Mouse (Mus musculus) lung, embryonic 15.5 days (tissue): ENCODE measurements around the gene Ptpn18. TPM values are rescaled to one million over a fixed set of nuclear protein-coding genes. Genes with fewer than 3 reads are reported as not detected.
A peak's percentile ranks its signal among the peaks of the same experiment; 100 is the strongest.

Experiments
- ATAC-seq: fragments of 200-750 bp; cut with Nextera tagmentation; 2 replicates; pipeline ENCODE4 v1.8.0; 2017; ENCODE audit warnings: moderate number of reproducible peaks, borderline replicate concordance; ENCODE audit not compliant: low FRiP score, low TSS enrichment; ENCODE audit errors: extremely low read depth
- H3K27ac ChIP-seq: fragments of 300-500 bp; sonication (generic); 2 replicates; pipeline ENCODE4 v1.5.1; 2015; ENCODE audit warnings: moderate library complexity, mild to moderate bottlenecking, inconsistent platforms
- H3K27me3 ChIP-seq: fragments of 300-500 bp; sonication (generic); 2 replicates; pipeline ENCODE4 v1.6.1; 2015; ENCODE audit warnings: inconsistent platforms
- H3K36me3 ChIP-seq: fragments of 300-500 bp; sonication (generic); 2 replicates; pipeline ENCODE4 v1.6.1; 2015; ENCODE audit warnings: inconsistent platforms
- H3K4me1 ChIP-seq: fragments of 300-500 bp; sonication (generic); 2 replicates; pipeline ENCODE4 v1.6.1; 2015; ENCODE audit warnings: inconsistent platforms
- H3K4me2 ChIP-seq: fragments of 300-500 bp; sonication (generic); 2 replicates; pipeline ENCODE4 v1.6.1; 2015; ENCODE audit warnings: inconsistent platforms, mild to moderate bottlenecking, moderate library complexity
- H3K4me3 ChIP-seq: fragments of 300-500 bp; sonication (generic); 2 replicates; pipeline ENCODE4 v1.5.1; 2015; ENCODE audit warnings: mild to moderate bottlenecking, inconsistent platforms
- H3K9ac ChIP-seq: fragments of 300-500 bp; sonication (generic); 2 replicates; pipeline ENCODE4 v1.6.1; 2015; ENCODE audit warnings: inconsistent platforms
- H3K9me3 ChIP-seq: fragments of 300-500 bp; sonication (generic); 2 replicates; pipeline ENCODE4 v1.6.1; 2016; ENCODE audit warnings: inconsistent platforms
- WGBS: fragments of 180-500 bp; shearing (Covaris S2); methylation state at CpG from one replicate; pipeline ENCODE4 v1.1.7; 2015; 5-methylcytosine and 5-hydroxymethylcytosine counted together
- polyA plus RNA-seq: library from polyadenylated mRNA; unstranded; fragments of >200 nt; fragmentation: Nextera tagmentation; extraction: Ambion mirVana; gene quantifications from 2 replicates; pipeline ENCODE4 v1.2.1, GENCODE M21; 2015

The Ptpn18 gene
- polyA plus RNA-seq, 1 experiment from 2014 or later, result 41.4 TPM

- Histone ChIP-seq H3K4me3 (no peak overlapping the region), H3K27ac (peak overlapping the region; percentile 49), H3K4me1 (peaks cover 13% of the 10 kb centered on the region), H3K9ac (no peak overlapping the region), H3K36me3 (no peaks in the 10 kb centered on the region), H3K9me3 (no peaks in the 10 kb centered on the region), H3K27me3 (no peaks in the 10 kb centered on the region; the same call in 1 of the 2 replicates), H3K4me2 (no peak overlapping the region)
- WGBS, result 43% methylated on average over 3 of the region's 3 CpGs
- no peak for ATAC-seq
Measured at GRCm38 (mm10) chr1:34468051-34468450, 8.5 kb downstream of the Ptpn18 start.

GRCm38 (mm10) chr1:34468500-34468899, 8.9 kb downstream of the Ptpn18 start:
- Histone ChIP-seq H3K27ac (peak overlapping the region; percentile 49; the same call in 1 of the 2 replicates), H3K4me3 (no peak overlapping the region), H3K4me1 (peaks cover 17% of the 10 kb centered on the region), H3K9ac (no peak overlapping the region), H3K27me3 (no peaks in the 10 kb centered on the region; the same call in 1 of the 2 replicates), H3K36me3 (no peaks in the 10 kb centered on the region), H3K4me2 (no peak overlapping the region), H3K9me3 (no peaks in the 10 kb centered on the region)
- no peak for ATAC-seq
- 67% methylated on average over 4 of the region's 4 CpGs for WGBS

- Histone ChIP-seq H3K27ac (no peak overlapping the region), H3K4me3 (no peak overlapping the region), H3K4me1 (peaks cover 17% of the 10 kb centered on the region), H3K9me3 (no peaks in the 10 kb centered on the region), H3K36me3 (no peaks in the 10 kb centered on the region), H3K27me3 (no peaks in the 10 kb centered on the region; the same call in 1 of the 2 replicates), H3K4me2 (no peak overlapping the region), H3K9ac (no peak overlapping the region)
- WGBS, result 71% methylated on average over 5 of the region's 5 CpGs
- no peak for ATAC-seq
Measured at GRCm38 (mm10) chr1:34469801-34470200, 10.2 kb downstream of the Ptpn18 start.

GRCm38 (mm10) chr1:34472427-34473300, 13.1 kb downstream of the Ptpn18 start:
- no peaks in the 10 kb centered on the region for H3K9me3 ChIP-seq
- WGBS, result 1% methylated on average over 41 of the region's 43 CpGs
- H3K4me1 ChIP-seq, result peaks cover 16% of the 10 kb centered on the region
- peak overlapping the region; percentile 53 for H3K4me3 ChIP-seq
- H3K36me3 ChIP-seq, result no peaks in the 10 kb centered on the region
- peak overlapping the region; percentile 24 for H3K27ac ChIP-seq
- peak overlapping the region; percentile 44 for H3K9ac ChIP-seq
- H3K27me3 ChIP-seq, result no peaks in the 10 kb centered on the region; the same call in 1 of the 2 replicates
- H3K4me2 ChIP-seq, result peak overlapping the region; percentile 90
- ATAC-seq, result peak; percentile 79

- WGBS, result 23% methylated on average over 11 of the region's 11 CpGs
- Histone ChIP-seq H3K27ac (no peak overlapping the region), H3K4me2 (no peak overlapping the region), H3K27me3 (no peaks in the 10 kb centered on the region), H3K9me3 (no peaks in the 10 kb centered on the region), H3K4me3 (no peak overlapping the region), H3K36me3 (no peaks in the 10 kb centered on the region), H3K9ac (no peak overlapping the region), H3K4me1 (peaks cover 10% of the 10 kb centered on the region)
- no peak for ATAC-seq
Measured at GRCm38 (mm10) chr1:34478891-34479655, 19.5 kb downstream of the Ptpn18 start.

- 54% methylated on average over 5 of the region's 5 CpGs for WGBS
- Histone ChIP-seq H3K9me3 (no peaks in the 10 kb centered on the region), H3K36me3 (no peaks in the 10 kb centered on the region), H3K4me2 (no peak overlapping the region), H3K4me3 (no peak overlapping the region), H3K27me3 (no peaks in the 10 kb centered on the region), H3K9ac (no peak overlapping the region), H3K27ac (no peak overlapping the region), H3K4me1 (peaks cover 14% of the 10 kb centered on the region)
- ATAC-seq, result no peak
Measured at GRCm38 (mm10) chr1:34480801-34481200, 21.2 kb downstream of the Ptpn18 start.

- WGBS, result 36% methylated on average over 5 of the region's 5 CpGs
- H3K9ac ChIP-seq, result no peak overlapping the region
Measured at GRCm38 (mm10) chr1:34481920-34482669, 22.5 kb downstream of the Ptpn18 start.

GRCm38 (mm10) chr1:34484470-34484869, 24.9 kb downstream of the Ptpn18 start:
- Histone ChIP-seq H3K9me3 (no peaks in the 10 kb centered on the region), H3K9ac (no peak overlapping the region), H3K27me3 (no peaks in the 10 kb centered on the region), H3K4me2 (no peak overlapping the region), H3K27ac (no peak overlapping the region), H3K36me3 (no peaks in the 10 kb centered on the region), H3K4me3 (no peak overlapping the region), H3K4me1 (peaks cover 5% of the 10 kb centered on the region)
- WGBS, result 57% methylated on average over 10 of the region's 10 CpGs
- ATAC-seq, result no peak

More at GRCm38 (mm10) chr1:34481920-34482669, 22.5 kb downstream of the Ptpn18 start:
- no peaks in the 10 kb centered on the region for H3K27me3 ChIP-seq
- no peak overlapping the region for H3K4me3 ChIP-seq
- H3K27ac ChIP-seq, result no peak overlapping the region
- no peaks in the 10 kb centered on the region for H3K36me3 ChIP-seq
- peaks cover 14% of the 10 kb centered on the region for H3K4me1 ChIP-seq
- no peaks in the 10 kb centered on the region for H3K9me3 ChIP-seq
- no peak for ATAC-seq
- no peak overlapping the region for H3K4me2 ChIP-seq

GRCm38 (mm10) chr1:34485461-34486188, 26.1 kb downstream of the Ptpn18 start:
- Histone ChIP-seq H3K4me3 (peak overlapping the region; percentile 26), H3K27me3 (no peaks in the 10 kb centered on the region), H3K4me1 (peaks cover 4% of the 10 kb centered on the region), H3K9me3 (no peaks in the 10 kb centered on the region), H3K27ac (no peak overlapping the region), H3K36me3 (no peaks in the 10 kb centered on the region), H3K4me2 (peak overlapping the region; percentile 53), H3K9ac (no peak overlapping the region)
- 5% methylated on average over 25 of the region's 25 CpGs for WGBS
- peak; percentile 49; the same call in 1 of the 2 replicates for ATAC-seq

GRCm38 (mm10) chr1:34487383-34487782, 27.8 kb downstream of the Ptpn18 start:
- no peak overlapping the region for H3K4me3 ChIP-seq
- H3K4me2 ChIP-seq, result no peak overlapping the region
- H3K4me1 ChIP-seq, result peaks cover 4% of the 10 kb centered on the region
- no peak overlapping the region for H3K9ac ChIP-seq
- WGBS, result 87% methylated on average over 3 of the region's 3 CpGs
- no peaks in the 10 kb centered on the region for H3K36me3 ChIP-seq
- no peaks in the 10 kb centered on the region for H3K9me3 ChIP-seq
- H3K27ac ChIP-seq, result no peak overlapping the region
- H3K27me3 ChIP-seq, result no peaks in the 10 kb centered on the region
- no peak for ATAC-seq
